Mouse (Mus musculus) stomach, postnatal 0 days (tissue): Measurements from ENCODE around the gene Trim40.

ENCODE experiments used
- CTCF ChIP-seq: IDR thresholded peaks from 2 replicates; pipeline ENCODE4 v1.5.1; 2016; ENCODE audit warnings: antibody characterized with exemption, low read depth, mild to moderate bottlenecking, moderate library complexity
- EP300 ChIP-seq: optimal IDR thresholded peaks from 2 replicates; pipeline ENCODE3; 2016; ENCODE audit warnings: antibody characterized with exemption

GRCm38 (mm10) chr17:36844286-36844719, 45.6 kb downstream of the Trim40 start:
- TF ChIP-seq EP300 (no peak), CTCF (no peak)
